Mouse (Mus musculus): Measurements from ENCODE around the gene Cnih1.

- TF ChIP-seq MAX (IDR thresholded peaks at IDR 0.05): no peak
- no peak for TF ChIP-seq CTCF (IDR thresholded peaks at IDR 0.05; ENCODE audit: control insufficient read depth, insufficient read depth, insufficient read length)
- no peak for TF ChIP-seq CEBPB (IDR thresholded peaks at IDR 0.05; ENCODE audit: low read depth)
- no peak for TF ChIP-seq USF1 (IDR thresholded peaks at IDR 0.05; ENCODE audit: low read depth)
- no peak for TF ChIP-seq MYOD1 (IDR thresholded peaks at IDR 0.05; ENCODE audit: control insufficient read depth, insufficient read length, low read depth)
- TF ChIP-seq MYOG (IDR thresholded peaks at IDR 0.05; ENCODE audit: control insufficient read depth, extremely low read depth, insufficient read length): no peak
Measured at GRCm38 (mm10) chr14:46734262-46734661, 53.9 kb downstream of the Cnih1 start.
